Mouse (Mus musculus) thymus, postnatal 0 days (tissue): ENCODE measurements at regions not wholly inside any gene's neighbourhood (a gene's known extent, or its start where the extent isn't known, plus 50 kb on each side); places are given as distances from the start of the nearest gene placed in this dataset.

ENCODE experiments used
- DNase-seq: peaks from one replicate; pipeline ENCODE4 v3.0.0-alpha.2; 2015; ENCODE audit warnings: low spot score

DNA sequence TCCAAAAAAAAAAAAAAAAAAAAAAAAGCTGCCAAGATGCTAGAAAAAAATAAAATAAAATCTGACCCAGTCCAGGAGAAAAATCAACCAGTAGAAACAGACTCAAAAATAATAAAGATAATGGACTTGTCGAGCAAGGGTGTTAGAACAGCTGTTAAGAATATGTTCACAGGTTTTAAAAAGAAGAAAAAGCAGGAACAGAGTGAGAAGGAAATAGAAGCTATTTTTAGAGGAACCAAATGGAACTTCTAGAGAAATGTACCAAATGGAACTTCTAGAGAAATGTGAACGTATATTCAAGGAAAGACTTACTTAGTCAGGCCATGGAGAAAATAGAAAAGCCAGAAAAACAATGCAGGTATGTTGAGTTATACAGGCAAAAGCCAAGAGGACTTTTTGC lies 662.4 kb upstream of the Jmjd1c start:
- DNase-seq = no peak

DNA sequence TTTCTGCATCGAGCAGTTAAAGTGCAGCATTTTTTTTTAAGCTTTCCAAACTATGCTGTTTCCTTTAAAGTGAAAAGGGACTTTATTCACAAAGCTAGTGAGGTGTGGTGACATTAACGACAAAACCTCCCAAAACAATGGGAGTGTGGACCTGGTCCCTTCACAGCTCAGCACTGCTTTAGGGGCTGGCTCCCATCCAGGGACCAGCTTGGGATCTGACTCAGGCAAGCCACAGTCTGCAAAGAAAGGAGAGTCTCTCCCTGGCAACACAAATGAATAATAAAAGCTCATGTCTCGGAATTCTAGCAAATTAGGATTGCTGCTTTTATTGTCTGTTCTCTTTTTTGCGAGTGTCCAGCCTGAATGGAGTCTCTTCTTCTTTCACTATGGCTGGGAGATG lies 625.2 kb upstream of the Jmjd1c start:
- DNase-seq = no peak

DNA sequence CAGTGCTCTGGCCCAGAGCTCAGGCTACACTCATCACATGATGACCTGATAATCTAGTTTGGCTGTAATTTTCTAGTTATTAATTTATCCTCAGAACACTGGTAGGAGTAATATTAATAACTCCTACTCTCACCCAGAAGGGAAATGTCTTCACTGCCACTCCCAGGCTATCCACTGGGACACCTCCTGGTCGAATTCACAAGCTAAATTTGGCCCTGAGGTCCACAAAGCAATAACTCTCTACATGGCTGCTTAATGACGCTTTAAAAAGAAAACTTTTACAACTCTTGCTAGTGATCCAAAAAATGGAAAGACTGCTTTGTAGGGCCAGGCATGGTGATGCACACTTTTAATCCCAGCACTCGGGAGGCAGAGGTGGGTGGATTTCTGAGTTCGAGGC lies 623.9 kb upstream of the Jmjd1c start:
- DNase-seq = no peak

DNA sequence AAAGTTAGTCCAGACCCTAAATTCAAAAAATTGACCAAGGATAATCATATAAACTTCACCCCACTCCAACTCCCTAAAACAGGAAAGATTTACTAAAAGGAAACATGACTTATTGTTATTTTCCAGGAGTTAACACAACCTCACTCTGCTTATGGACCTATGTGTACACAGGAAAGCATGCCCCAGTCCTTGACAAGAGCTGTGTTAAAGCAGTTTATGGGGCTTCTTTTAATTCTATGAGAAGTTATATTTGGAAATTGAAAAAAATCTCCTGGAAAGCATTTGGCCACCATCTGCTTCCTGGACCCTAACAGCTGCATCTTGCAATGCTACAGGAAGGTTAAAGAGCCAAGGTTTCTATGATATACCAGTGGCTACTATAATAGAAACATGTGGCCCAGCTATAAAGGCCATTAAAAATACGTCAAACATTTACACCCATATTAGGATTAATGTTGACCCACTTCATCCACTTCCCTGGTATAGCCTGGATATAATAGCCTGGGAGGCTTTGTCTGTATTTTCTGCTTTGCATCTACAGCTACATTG lies 620.7 kb upstream of the Jmjd1c start:
- no peak for DNase-seq

DNA sequence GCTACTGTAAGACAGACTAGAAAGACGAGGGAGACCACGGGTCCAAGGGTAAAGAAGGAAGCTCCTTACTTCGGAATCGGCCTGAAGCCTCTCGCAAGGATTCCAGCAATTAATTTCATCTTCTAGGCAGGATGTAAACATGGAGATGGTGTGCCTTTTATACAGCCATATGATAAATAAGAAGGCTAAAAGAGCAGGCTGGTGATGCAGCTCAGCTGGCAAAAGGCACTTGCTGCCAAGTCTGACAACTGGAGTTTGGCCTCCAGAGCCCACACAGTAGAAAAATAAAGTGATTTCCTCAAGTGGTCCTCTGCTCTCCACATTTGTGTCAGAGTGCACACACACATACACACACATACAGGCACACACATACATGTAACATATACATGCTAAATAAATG lies 605.1 kb upstream of the Jmjd1c start:
- no peak for DNase-seq

DNA sequence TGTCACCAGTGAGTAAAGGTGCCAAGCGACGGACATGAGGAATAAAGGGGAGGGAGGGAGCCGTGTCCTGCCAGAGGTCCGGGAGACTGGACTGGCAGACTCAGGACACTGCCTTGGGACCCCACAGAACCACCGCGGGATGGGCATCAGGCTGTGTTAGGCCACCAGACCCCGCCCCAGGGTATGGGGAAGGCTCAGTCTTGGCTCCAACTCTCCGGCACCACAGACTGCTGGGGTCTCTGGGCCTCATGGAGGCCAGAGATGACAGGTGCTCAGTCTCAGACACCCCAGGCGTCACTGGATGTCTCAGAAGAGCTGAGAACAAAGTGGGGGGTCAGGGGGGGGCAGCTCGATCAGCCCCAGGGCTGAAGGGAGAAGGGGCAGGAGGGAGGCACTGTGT lies 604.1 kb upstream of the Jmjd1c start:
- no peak for DNase-seq

DNA sequence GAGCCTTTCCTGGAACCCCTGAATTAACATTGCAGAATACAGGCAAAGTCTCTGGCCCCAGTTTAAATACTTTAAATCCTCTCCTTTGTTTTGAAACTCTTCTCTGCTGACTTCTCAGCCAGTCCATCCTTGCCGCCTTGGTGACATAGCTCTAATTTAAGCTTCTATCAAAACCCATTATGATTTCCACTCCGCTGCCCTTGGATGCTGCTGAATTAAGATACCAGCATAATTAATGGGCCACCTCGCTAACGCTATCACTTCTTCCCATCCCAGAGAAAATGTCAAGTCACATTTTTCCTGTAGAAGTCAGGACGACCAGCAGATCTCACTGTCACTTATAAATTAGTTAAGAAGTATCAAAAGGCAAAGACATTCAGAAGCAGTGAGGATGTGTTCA lies 556.1 kb upstream of the Jmjd1c start:
- DNase-seq = no peak

DNA sequence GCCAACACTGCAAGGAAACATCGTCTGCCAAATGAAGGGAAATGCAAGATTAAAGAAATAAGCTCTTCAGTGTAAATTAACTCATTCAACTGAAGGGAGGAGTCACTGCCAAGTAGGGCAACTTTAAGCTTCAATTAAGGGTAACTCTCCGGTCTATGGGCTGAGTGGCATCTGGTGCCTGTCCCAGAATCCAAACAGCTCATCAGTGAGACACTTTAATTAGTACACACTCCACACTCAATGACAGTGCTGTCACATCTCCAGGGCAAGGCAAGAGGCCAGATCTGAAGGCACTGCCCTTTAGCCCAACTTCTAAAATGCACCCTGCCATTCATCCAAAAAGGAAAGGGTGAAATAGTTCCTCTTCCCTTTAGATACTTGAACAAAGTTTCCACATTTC lies 549.3 kb upstream of the Jmjd1c start:
- DNase-seq = no peak

DNA sequence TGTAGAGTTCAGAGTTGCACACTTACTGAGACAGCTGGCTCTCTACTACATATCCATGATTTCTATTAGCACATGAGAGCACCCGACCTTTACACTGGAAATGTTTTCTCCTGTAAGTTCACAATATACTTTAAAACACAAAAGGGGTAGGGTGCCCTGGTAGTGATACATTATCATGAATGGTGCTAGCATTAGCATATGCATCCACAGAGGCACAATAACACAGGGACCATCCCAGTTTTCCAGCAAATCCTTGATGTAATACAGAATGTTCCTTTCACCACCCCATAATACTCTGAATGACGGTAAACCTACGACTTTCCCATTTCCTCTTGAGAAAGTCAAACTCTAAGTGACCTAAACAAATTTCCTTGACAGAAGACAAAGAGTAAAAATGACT lies 548.3 kb upstream of the Jmjd1c start:
- DNase-seq = no peak

DNA sequence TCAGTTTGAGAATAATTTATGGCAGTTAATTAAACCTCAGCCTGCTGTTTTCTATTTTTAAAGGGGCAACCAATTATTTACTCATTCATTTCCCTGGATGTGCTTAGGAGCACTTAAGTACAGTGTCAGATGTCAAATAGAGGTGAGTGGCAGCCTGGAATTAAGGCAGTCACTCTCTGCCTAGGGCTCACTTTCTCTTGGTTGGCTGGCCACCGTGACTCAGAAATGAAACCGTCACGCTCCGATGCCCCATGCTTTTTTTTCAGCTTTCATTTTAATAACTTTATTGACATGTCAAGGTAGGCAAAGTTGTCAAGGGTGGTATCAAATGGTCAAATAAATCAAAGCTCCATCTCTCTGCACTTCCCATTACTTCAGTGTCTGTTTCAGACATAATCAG lies 547.9 kb upstream of the Jmjd1c start:
- no peak for DNase-seq

DNA sequence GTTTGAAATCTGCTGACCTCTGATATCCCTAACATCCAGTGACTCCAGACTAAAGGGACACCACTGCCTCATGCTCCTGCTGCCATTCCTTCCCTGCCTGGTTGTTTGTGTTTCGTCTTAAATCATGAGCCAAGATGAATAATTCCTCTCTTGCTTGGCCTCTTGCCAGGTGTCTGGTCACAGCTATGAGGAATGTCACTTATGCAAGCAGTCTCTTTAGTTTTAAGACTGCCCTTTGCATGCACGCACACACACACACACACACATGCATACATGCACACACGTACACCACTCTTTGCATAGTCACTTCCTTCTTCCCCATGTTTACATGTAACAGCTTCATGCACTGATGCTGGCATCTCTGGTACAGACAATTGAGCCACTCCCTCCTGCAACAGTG lies 543.0 kb upstream of the Jmjd1c start:
- DNase-seq = no peak

DNA sequence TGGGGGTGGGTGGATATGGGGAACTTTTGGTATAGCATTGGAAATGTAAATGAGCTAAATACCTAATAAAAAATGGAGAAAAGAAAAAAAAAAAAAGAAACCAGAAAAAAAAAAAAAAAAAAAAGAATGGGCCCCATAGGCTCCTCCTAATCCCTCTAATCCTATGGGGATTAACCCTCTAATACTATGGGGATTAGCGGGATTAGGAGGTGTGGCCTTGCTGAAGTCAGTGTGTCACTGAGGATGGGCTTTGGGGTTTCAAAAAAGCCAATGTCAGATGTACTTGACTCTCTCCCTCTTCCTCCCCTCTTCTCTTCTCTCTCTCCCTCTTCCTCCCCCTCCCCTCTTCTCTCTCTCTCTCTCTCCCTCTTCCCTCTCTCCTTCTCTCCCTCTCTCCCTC lies 541.7 kb upstream of the Jmjd1c start:
- no peak for DNase-seq

DNA sequence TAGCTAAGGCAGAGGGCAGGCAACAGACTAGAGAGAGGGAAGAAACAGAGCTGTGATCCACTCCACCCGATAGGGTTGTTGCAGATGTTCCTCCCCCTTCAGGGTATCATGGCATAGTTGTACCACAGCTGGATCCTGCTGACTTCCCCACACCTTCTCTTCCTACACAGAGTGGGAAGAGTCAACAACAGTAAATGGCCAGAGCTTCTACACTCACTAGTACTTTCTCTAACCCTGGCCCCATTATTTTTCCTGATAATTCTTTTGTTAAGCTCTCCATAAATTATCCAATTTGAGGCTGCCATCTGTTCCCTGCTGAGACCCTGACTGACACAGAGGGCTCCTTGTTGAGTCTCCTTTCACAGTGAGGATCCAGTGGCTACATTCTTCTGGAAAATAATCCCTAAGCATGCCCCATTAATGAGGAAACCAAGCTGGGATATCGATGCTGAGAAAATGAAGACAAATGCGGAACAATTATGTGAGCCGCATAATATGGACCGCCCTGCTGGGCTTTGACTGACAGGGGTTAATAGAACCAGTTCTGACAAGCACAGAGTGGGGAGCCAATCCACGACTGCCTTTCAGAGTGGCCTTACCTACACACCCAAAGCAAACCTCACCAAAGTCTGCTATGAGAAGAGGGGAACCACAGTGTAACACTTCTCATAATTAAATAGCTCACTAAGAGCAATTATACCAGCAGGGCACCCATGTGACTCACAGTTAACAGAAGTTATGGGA lies 537.7 kb upstream of the Jmjd1c start:
- no peak for DNase-seq

DNA sequence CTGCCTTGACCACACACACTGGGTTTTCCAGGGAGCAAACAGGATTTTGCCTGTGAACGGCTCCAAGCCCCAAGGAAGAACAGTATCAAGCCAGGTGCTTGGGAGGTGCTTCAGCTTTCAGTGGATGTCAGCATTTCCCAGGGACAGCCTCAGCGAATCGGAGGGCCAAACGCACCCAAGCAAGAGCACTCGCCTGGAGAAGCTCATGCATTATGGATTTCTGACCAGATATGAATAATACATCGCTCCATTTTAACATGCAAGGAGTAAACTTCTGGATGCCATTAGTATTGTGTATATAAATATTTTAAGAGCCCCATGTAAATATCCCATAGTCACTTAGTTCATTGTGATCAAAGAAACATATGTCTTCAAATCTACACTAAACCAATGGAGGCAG lies 530.6 kb upstream of the Jmjd1c start:
- DNase-seq = no peak

DNA sequence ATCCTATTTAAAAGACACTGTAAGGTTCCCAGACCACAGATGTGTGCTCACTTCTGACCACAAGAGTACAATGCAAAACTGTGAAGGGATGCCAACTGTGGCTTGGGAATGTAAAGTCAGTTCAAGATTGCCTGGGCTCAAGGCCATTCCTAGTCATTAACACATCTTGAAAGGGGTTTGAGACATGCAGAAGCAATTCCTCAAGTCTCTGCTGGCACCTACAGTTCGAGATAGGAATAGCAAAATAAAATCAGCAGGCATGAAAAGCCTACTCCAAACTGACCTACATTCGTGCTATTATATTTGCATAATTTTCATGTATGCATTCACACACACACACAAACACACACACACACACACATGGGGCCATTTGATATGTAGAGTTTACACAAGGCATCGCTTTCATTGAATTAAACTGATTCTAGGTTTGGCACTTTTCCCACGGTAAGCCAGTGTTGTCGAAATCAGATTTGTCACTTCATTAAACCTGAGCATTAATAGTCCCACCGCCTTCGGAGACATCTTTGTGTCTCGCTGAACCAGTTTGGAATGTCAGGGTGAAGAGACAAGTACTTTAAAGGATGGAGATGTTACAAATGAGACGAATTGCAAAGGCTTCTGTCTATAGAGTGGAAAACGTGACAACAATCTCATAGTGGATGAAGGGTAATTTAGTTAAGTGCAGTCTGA lies 520.9 kb upstream of the Jmjd1c start:
- DNase-seq = no peak

DNA sequence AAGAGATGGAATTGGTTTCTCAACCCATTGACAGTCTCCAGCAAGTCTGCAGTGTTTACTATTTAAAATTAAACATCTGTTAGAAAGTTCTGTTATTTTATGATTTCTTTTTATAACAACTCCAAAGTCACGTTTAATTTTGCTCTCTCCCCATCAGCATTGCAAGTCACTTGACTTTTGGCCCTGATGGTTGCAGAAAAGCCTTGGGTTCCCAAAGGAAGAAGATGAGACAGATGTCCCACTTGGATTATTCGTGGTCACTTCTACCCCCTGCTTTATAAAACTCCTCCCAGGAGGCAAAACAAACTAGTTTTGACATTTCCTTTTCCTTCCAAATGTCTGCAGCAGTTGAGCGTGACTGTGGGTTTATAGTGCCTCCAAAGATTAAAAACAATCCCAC lies 502.9 kb upstream of the Jmjd1c start:
- DNase-seq = no peak

DNA sequence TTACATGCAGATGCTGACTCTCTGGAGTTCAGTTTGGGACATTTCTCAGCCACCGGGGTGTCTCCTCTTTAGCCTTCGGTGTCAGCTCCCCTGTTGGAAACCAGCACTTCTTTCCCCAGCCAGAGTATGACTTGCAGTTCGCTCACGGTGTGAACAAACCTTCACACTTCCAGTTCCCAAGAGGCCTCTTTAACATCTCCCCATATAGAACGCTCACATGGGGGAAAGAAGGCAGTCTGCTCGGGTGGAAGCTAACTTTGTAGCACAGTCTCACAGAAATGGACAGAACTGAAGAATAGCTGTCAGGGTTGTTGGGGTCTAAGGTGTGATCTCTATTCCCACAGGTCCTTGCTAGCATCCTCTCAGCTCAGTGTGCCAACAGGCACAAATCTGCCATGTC lies 502.4 kb upstream of the Jmjd1c start:
- DNase-seq = no peak

DNA sequence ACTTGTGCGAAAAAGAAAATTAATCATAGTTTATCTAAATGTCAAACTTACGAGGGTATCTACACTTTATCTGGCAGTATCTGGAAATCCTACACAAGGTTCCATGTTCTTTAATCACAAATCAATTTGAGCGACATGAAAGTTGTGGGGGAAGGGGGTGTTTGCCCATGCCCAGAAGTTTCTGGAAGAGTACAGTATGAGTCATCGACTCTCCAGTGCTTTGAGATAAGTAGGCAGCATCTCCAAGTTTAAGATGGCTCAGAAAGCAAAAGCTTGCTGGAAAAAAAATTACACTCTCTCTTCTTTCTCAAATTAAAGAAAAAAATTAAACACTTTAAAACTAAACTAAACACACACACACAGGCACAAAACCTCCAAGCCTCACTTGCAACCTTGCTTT lies 498.0 kb upstream of the Jmjd1c start:
- DNase-seq = no peak

DNA sequence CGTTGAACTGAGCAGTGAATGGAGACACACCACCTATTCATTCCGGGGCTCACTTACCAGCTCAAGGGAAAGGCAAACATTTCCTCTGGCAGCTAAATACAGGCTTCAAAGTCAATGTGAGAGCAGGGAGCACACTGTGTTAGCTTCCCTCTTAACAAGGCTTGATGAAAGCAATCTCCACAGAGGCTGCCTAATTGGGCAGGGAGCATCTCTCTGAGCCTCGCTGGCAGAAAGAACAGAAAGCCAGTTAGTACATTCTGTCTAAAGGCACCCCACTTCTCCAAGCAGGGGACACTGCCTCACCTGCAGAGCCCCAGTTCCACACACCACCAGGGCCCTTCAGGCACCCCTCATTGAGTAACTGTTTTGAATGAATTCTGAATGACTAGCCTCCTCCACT lies 488.8 kb upstream of the Jmjd1c start:
- no peak for DNase-seq

DNA sequence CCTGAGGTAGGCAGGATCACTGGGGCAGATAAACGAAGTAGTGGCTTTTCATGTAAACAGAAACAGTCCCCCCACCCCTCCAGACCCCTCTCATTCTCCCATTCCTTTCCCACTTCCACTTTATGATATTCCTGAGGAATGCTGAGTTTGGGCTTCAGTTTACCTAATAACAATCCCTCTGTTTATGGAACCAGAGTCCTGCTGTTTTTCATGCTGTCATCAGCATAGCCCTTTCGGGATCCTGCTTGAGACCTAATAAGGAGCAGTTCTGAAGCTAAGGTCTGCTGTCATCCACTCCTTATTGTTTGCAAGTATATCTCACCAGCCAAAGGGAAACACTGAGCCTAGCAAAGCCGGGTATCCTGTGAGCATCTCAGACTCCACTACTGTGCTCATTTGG lies 479.6 kb upstream of the Jmjd1c start:
- no peak for DNase-seq

DNA sequence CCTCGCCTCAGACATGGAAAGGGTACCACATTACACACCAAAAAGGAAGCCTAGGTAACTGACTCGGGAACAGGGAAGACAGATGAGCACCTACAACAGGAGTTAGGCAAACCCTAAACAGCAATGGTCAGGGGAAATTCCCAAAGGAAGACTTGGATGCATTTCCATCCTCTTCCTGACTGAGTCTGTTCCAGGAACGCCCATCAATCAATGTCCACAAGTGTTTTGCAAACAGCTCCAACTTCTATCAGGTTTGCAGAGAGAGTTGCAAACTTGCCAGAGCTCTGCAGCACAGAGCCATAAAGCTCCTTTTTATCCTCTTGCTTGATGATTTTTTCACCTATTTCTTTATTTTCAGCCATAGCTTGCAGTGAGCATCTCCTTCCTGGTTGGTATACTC lies 464.9 kb upstream of the Jmjd1c start:
- DNase-seq = no peak

DNA sequence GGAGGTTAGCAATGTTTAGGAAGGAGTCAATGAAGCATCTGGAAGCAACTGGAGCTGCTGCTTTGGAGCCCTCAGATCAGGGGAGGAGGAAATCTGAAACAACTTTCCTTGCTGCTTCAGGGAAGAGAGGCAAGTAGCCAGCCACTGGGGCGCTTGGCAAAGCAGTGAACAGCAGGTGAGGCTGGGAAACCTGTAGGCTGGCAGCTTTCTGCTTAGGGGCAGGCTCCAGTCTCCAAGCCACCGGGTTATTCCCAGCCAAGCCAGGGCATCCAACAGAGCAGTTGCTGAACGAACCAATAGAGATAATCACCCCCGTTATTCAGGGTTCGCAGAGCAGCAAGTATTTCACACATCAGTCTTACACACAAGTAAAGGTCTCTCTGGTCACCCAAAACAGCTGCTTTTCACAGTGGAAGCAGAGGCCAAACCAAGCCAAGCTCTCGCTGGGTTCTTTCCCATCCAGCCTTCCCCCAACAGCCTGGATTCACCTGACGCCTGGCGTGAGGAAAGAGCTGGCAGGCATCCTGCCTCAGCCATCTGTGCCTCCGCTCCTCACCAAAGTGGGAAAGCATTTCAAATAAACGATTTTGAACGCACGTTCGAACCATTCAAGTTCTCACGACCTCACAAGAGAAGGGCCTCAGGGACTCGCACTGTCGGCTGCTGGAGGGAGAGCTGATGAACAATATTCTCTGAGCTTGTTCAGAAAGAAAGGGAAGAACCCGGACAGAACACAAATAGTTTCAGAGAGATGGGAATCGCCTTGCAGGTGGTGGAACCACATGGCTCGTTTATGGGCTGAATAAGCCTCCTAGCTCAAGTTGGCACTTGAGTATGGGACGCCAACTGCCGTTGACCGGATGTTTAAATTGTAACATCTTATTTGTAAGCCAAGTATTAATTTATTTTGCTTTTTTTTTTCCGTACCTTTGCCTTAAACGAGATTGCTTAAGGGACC lies 454.8 kb upstream of the Jmjd1c start:
- no peak for DNase-seq
